In the genomic region with DNA sequence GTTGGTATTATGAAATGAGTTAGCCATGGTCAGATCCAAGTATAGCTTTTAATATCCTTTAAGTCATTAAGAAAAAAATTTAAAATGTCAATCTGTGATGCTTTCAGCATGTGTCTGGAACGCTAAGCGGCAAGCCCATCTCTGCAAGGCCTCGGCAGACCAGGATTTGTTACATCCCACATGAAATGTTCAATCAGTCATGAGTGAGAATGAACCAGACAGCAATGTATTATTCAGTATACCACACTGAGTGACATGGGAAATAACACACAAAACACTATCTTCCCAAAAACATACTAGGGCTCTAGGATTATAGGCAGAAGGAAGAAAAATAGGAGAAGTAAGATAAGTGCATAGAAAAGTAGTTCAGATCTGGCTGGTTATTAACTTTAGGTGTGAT, we compare ENCODE assay signal across 20 mouse cellular contexts.
"Had no signal": no experiment of that assay in that cellular context is flagged by ENCODE, and none has a peak within 500 bp of the region (broad histone marks: within the 10 kb centered on the region; RNA-seq: fewer than 3 reads in every experiment).

No protein-coding gene starts in this region.

- H3K27me3 ChIP-seq: limb, embryonic 13.5 days; liver, embryonic 12.5 days; liver, embryonic 15.5 days; lung, embryonic 15.5 days; megakaryocyte, embryonic 14.5 days; stomach, embryonic 15.5 days had no signal

- H3K4me1 ChIP-seq: limb, embryonic 10.5 days; limb, embryonic 13.5 days; liver, embryonic 12.5 days; liver, embryonic 15.5 days; lung, embryonic 15.5 days; megakaryocyte, embryonic 14.5 days; stomach, embryonic 15.5 days had no signal

- H3K9me3 ChIP-seq: limb, embryonic 10.5 days; limb, embryonic 13.5 days; liver, embryonic 12.5 days; liver, embryonic 15.5 days; lung, embryonic 15.5 days; stomach, embryonic 15.5 days had no signal

- H3K4me3 ChIP-seq: layer of hippocampus, adult 2 months; limb, embryonic 10.5 days; limb, embryonic 13.5 days; liver, embryonic 12.5 days; liver, embryonic 15.5 days; lung, embryonic 15.5 days; megakaryocyte, embryonic 14.5 days; stomach, embryonic 15.5 days had no signal

- H3K27ac ChIP-seq: kidney, postnatal 0 days; layer of hippocampus, adult 2 months; limb, embryonic 10.5 days; limb, embryonic 13.5 days; liver, embryonic 12.5 days; liver, embryonic 15.5 days; lung, embryonic 15.5 days; stomach, embryonic 15.5 days had no signal

- H3K9ac ChIP-seq: limb, embryonic 13.5 days; liver, embryonic 12.5 days; liver, embryonic 15.5 days; lung, embryonic 15.5 days; stomach, embryonic 15.5 days had no signal

- ATAC-seq: liver, embryonic 12.5 days had no signal

- DNase-seq: kidney, adult 2 months; kidney, postnatal 25 days; layer of hippocampus, adult 9-11 months; liver; lung, adult 18-20 months; lung, postnatal 10 days; lung, postnatal 36 days; right cerebral cortex, postnatal 25 days; spleen, adult 18-20 months; thymus, postnatal 25 days had no signal

- H3K4me2 ChIP-seq: limb, embryonic 13.5 days; liver, embryonic 12.5 days; liver, embryonic 15.5 days; lung, embryonic 15.5 days; midbrain, embryonic 11.5 days; stomach, embryonic 15.5 days had no signal

- H3K36me3 ChIP-seq: limb, embryonic 10.5 days; limb, embryonic 13.5 days; liver, embryonic 12.5 days; liver, embryonic 15.5 days; lung, embryonic 15.5 days; stomach, embryonic 15.5 days had no signal
